Mouse (Mus musculus) frontal cortex, postnatal 10 days (tissue): ENCODE data around the gene Bicdl2.
A peak's percentile ranks its signal among the peaks of the same experiment; 100 is the strongest.

Experiments
- DNase-seq, 2 experiments: peaks; one replicate each; pipeline ENCODE4 v3.0.0; 2022; ENCODE audit warnings: low spot score in 2 of 2, mixed read lengths in 1 of 2

Gene Bicdl2

GRCm38 (mm10) chr17:23674271-23674952 lies 14.1 kb downstream of the Bicdl2 start:
- DNase-seq, result no peak

GRCm38 (mm10) chr17:23675127-23675526 lies 14.8 kb downstream of the Bicdl2 start:
- no peak for DNase-seq

- no peak for DNase-seq
Observed at GRCm38 (mm10) chr17:23675564-23676281, 15.4 kb downstream of the Bicdl2 start.

GRCm38 (mm10) chr17:23676473-23677031 lies 16.2 kb downstream of the Bicdl2 start:
- no peak for DNase-seq

GRCm38 (mm10) chr17:23677236-23677679 lies 17.0 kb downstream of the Bicdl2 start, which contains the start of gene Tnfrsf12a:
Gene Tnfrsf12a (minus strand): TSS chr17:23677468.
- DNase-seq, result peak; percentile 65 to 76

- no peak for DNase-seq
Observed at GRCm38 (mm10) chr17:23679127-23679835, 19.0 kb downstream of the Bicdl2 start, which contains the start of gene Cldn6. Gene Cldn6 (plus strand): TSS chr17:23679249.

- DNase-seq, result no peak
Observed at GRCm38 (mm10) chr17:23680336-23680735, 20.0 kb downstream of the Bicdl2 start.

- no peak for DNase-seq
Observed at GRCm38 (mm10) chr17:23681086-23681485, 20.8 kb downstream of the Bicdl2 start.

GRCm38 (mm10) chr17:23682092-23682491 lies 21.8 kb downstream of the Bicdl2 start:
- DNase-seq, result no peak

- DNase-seq, result no peak
Observed at GRCm38 (mm10) chr17:23682530-23682929, 22.2 kb downstream of the Bicdl2 start.

GRCm38 (mm10) chr17:23683226-23683625 lies 22.9 kb downstream of the Bicdl2 start:
- DNase-seq, result no peak

- no peak for DNase-seq
Observed at GRCm38 (mm10) chr17:23683856-23684672, 23.8 kb downstream of the Bicdl2 start, which contains the start of gene Cldn9. Gene Cldn9 (minus strand): TSS chr17:23684026.

GRCm38 (mm10) chr17:23694491-23694890 lies 34.2 kb downstream of the Bicdl2 start:
- no peak for DNase-seq

GRCm38 (mm10) chr17:23695801-23696200 lies 35.5 kb downstream of the Bicdl2 start:
- DNase-seq, result no peak

- peak in 1 of 2 experiments; percentile 39 for DNase-seq
Observed at GRCm38 (mm10) chr17:23699131-23700077, 39.1 kb downstream of the Bicdl2 start.

- peak; percentile 85 to 90 for DNase-seq
Observed at GRCm38 (mm10) chr17:23700079-23700478, 39.8 kb downstream of the Bicdl2 start.

- DNase-seq, result no peak
Observed at GRCm38 (mm10) chr17:23703301-23703700, 43.0 kb downstream of the Bicdl2 start.

- DNase-seq, result no peak
Observed at GRCm38 (mm10) chr17:23704741-23705140, 44.4 kb downstream of the Bicdl2 start.

GRCm38 (mm10) chr17:23705525-23706104 lies 45.3 kb downstream of the Bicdl2 start:
- DNase-seq, result no peak
